ENCODE assay signal across 9 mouse cellular contexts in genomic region chr8:118283600-118284111, GRCm38 (mm10). TPM values are rescaled to one million over a fixed set of nuclear protein-coding genes. Genes with fewer than 3 reads are reported as not detected.
DNase-seq lines count a peak whose midpoint lies in the region; ATAC-seq and TF ChIP-seq lines count a peak whose summit lies in the region.
"Had no signal": no experiment of that assay in that cellular context is flagged by ENCODE, and none has a peak within 500 bp of the region (broad histone marks: within the 10 kb centered on the region; RNA-seq: fewer than 3 reads in every experiment).

TSS of gene Cdh13 (plus strand) at chr8:118283733.

- peak; percentile 53 for ATAC-seq in forebrain, embryonic 12.5 days (ENCODE audit: low FRiP score)
- no peak for ATAC-seq in heart, embryonic 13.5 days (ENCODE audit: extremely low read depth, insufficient number of reproducible peaks, low FRiP score, low TSS enrichment)
- peak; percentile 11; the same call in 1 of the 2 replicates for ATAC-seq in stomach, embryonic 16.5 days (ENCODE audit: insufficient read depth, low FRiP score)

- no peak within 1 kb of the TSS for H3K27ac ChIP-seq in ES-E14 (ENCODE audit: insufficient read depth, low read depth, low read length, poor library complexity, severe bottlenecking)
- 0 out of 2 replicates have a peak within 1 kb of the TSS, but pooled peaks have one; percentile 46 for H3K27ac ChIP-seq in forebrain, embryonic 12.5 days
- peak within 1 kb of the TSS; percentile 91 for H3K27ac ChIP-seq in heart, embryonic 13.5 days (replicated peaks)
- H3K27ac ChIP-seq in stomach, embryonic 16.5 days (ENCODE audit: low read length): peak within 1 kb of the TSS; percentile 69; the same call in 1 of the 2 replicates

- no peak for TF ChIP-seq CTCF in brain, embryonic 14.5 days (IDR thresholded peaks at IDR 0.05; ENCODE audit: borderline replicate concordance, extremely low read depth, insufficient read depth, insufficient read length)

- H3K4me2 ChIP-seq in forebrain, embryonic 12.5 days: peak within 1 kb of the TSS; percentile 96
- H3K4me2 ChIP-seq in heart, embryonic 13.5 days: peak within 1 kb of the TSS; percentile 89
- peak within 1 kb of the TSS; percentile 88 for H3K4me2 ChIP-seq in stomach, embryonic 16.5 days (ENCODE audit: low read depth, low read length)

- no peaks in the 10 kb centered on the region for H3K9me3 ChIP-seq in ES-E14 (ENCODE audit: control insufficient read depth, insufficient read depth, low read depth, low read length)
- H3K9me3 ChIP-seq in forebrain, embryonic 12.5 days: no peaks in the 10 kb centered on the region
- no peaks in the 10 kb centered on the region for H3K9me3 ChIP-seq in heart, embryonic 13.5 days
- H3K9me3 ChIP-seq in stomach, embryonic 16.5 days (replicated peaks; ENCODE audit: control insufficient read depth, low read length): no peaks in the 10 kb centered on the region

- H3K4me1 ChIP-seq in ES-E14 (ENCODE audit: control insufficient read depth in 2 of 2, insufficient read depth in 2 of 2, low read length in 2 of 2, poor library complexity in 1 of 2): peaks cover 0 to 20% of the 10 kb centered on the region in 2 experiments; a peak in 2 of 4 replicates
- peaks cover 14% of the 10 kb centered on the region for H3K4me1 ChIP-seq in forebrain, embryonic 12.5 days
- H3K4me1 ChIP-seq in heart, embryonic 13.5 days: peaks cover 56% of the 10 kb centered on the region
- 0 out of 2 replicates have a peak, but pooled peaks cover 7% of the 10 kb centered on the region for H3K4me1 ChIP-seq in stomach, embryonic 16.5 days (ENCODE audit: control insufficient read depth, insufficient read depth, low read length)

- H3K4me3 ChIP-seq in ES-E14 (ENCODE audit: insufficient read depth in 1 of 2, low read depth in 1 of 2, low read length in 2 of 2, poor library complexity in 1 of 2, severe bottlenecking in 1 of 2): peak within 1 kb of the TSS; percentile 53 to 65
- H3K4me3 ChIP-seq in forebrain, embryonic 12.5 days (replicated peaks): peak within 1 kb of the TSS; percentile 52
- peak within 1 kb of the TSS; percentile 75 for H3K4me3 ChIP-seq in heart, embryonic 13.5 days
- peak within 1 kb of the TSS; percentile 57 for H3K4me3 ChIP-seq in stomach, embryonic 16.5 days (replicated peaks; ENCODE audit: low read length)
- H3K4me3 ChIP-seq: erythroblast, embryonic 14.5 days had no signal

- TF ChIP-seq POLR2A in brain, embryonic 14.5 days (IDR thresholded peaks at IDR 0.05; ENCODE audit: borderline replicate concordance, extremely low read depth, insufficient read depth, insufficient read length, poor library complexity, severe bottlenecking): peak; percentile 22; the same call in 1 of the 2 replicates

- H3K27me3 ChIP-seq in forebrain, embryonic 12.5 days: peaks cover 44% of the 10 kb centered on the region
- H3K27me3 ChIP-seq in heart, embryonic 13.5 days (replicated peaks): peaks cover 3% of the 10 kb centered on the region
- peaks cover 14% of the 10 kb centered on the region; the same call in 1 of the 2 replicates for H3K27me3 ChIP-seq in stomach, embryonic 16.5 days (ENCODE audit: control insufficient read depth, insufficient read depth, low read length)

- in situ Hi-C loops in ES-E14 (cut with MboI; ENCODE audit: low sequenced_read_pairs in 2 of 2, unreplicated experiment in 2 of 2): no loop called here

- no peaks in the 10 kb centered on the region for H3K36me3 ChIP-seq in ES-E14 (ENCODE audit: control insufficient read depth, insufficient read depth, low read length, poor library complexity, severe bottlenecking)
- no peaks in the 10 kb centered on the region for H3K36me3 ChIP-seq in forebrain, embryonic 12.5 days (replicated peaks)
- H3K36me3 ChIP-seq in heart, embryonic 13.5 days: no peaks in the 10 kb centered on the region
- H3K36me3 ChIP-seq in stomach, embryonic 16.5 days (ENCODE audit: control insufficient read depth, insufficient read depth, low read length): no peaks in the 10 kb centered on the region

- DNase-seq in ES-E14 (ENCODE audit: low read depth, low spot score): peak; percentile 16
- DNase-seq in brain, embryonic 14.5 days (ENCODE audit: low read depth): peak; percentile 91
- peak; percentile 70 to 76 for DNase-seq in layer of hippocampus, postnatal 14 days (ENCODE audit: low spot score in 2 of 2)
- DNase-seq in mesoderm, embryonic 11.5 days (ENCODE audit: low read depth, low spot score): peak; percentile 74
- DNase-seq in thymus, postnatal 14 days: no peak

- under 1% methylated on average over 33 of the region's 33 CpGs for WGBS in forebrain, embryonic 12.5 days
- WGBS in heart, embryonic 13.5 days: under 1% methylated on average over 33 of the region's 33 CpGs
- WGBS in stomach, embryonic 16.5 days: under 1% methylated on average over 33 of the region's 33 CpGs

- peak within 1 kb of the TSS; percentile 29; the same call in 1 of the 2 replicates for H3K9ac ChIP-seq in ES-E14 (ENCODE audit: insufficient read depth, low read depth, low read length, poor library complexity, severe bottlenecking)
- peak within 1 kb of the TSS; percentile 67 for H3K9ac ChIP-seq in forebrain, embryonic 12.5 days
- peak within 1 kb of the TSS; percentile 93 for H3K9ac ChIP-seq in heart, embryonic 13.5 days
- peak within 1 kb of the TSS; percentile 82 for H3K9ac ChIP-seq in stomach, embryonic 16.5 days (ENCODE audit: low read length)

TF ChIP-seq in ES-E14, 5 proteins besides CTCF, POLR2A, EP300 and RAD21:
- no peak for TF ChIP-seq HCFC1 (IDR thresholded peaks at IDR 0.05; ENCODE audit: borderline replicate concordance, insufficient read depth, low read length)
- TF ChIP-seq MAFK (IDR thresholded peaks at IDR 0.05; ENCODE audit: insufficient read depth, low read depth, low read length): no peak
- no peak for TF ChIP-seq ZNF384 (IDR thresholded peaks at IDR 0.05; ENCODE audit: low read depth, low read length)
- TF ChIP-seq ZC3H11A (IDR thresholded peaks at IDR 0.05; ENCODE audit: borderline replicate concordance, low read depth, low read length): no peak
- TF ChIP-seq CHD2 (IDR thresholded peaks at IDR 0.05; ENCODE audit: low read depth, low read length): no peak

RNA-seq across cellular contexts. Expression of gene Cdh13, which starts in this region (rescaled TPM):
- total RNA-seq in ES-E14 (2012; rRNA removed): 1.3 and 1.8 TPM in 2 replicates
- 34.4 and 58.5 TPM in 2 replicates for polyA plus RNA-seq in brain, embryonic 14.5 days (2012; rRNA removed)
- polyA plus RNA-seq in forebrain, embryonic 12.5 days (2016; fragmentation: Nextera tagmentation; extraction: Ambion mirVana): 9.4 and 10.8 TPM in 2 replicates
- polyA plus RNA-seq in heart, embryonic 13.5 days (2015; fragmentation: Nextera tagmentation; extraction: Ambion mirVana): 50.0 and 52.0 TPM in 2 replicates
- 10 to 100 TPM; 56.4 to 66.1 TPM for total RNA-seq in layer of hippocampus, postnatal 14 days (2021)
- 19.9 and 20.4 TPM in 2 replicates for polyA plus RNA-seq in stomach, embryonic 16.5 days (2015; fragmentation: Nextera tagmentation; extraction: Ambion mirVana)
- polyA plus RNA-seq: erythroblast, embryonic 14.5 days had no signal

Comparison
In these comparisons a context has a peak if more than half of its experiments do, and no peak if none do; other contexts are left out.
1. RNA of gene Cdh13 (total RNA-seq): 56.4 to 66.1 TPM in layer of hippocampus, postnatal 14 days; 1.3 to 1.8 TPM in ES-E14; every median in the first group is over 10 times any median in the second.
2. H3K9ac ChIP-seq: peak in every context shown above with its lines; median percentile 93 in heart, embryonic 13.5 days; 82 in stomach, embryonic 16.5 days; 67 in forebrain, embryonic 12.5 days; 29 in ES-E14.
3. Peak in every context shown above with its lines, with median percentiles within 50 percentile points of each other: H3K4me3 ChIP-seq and H3K4me2 ChIP-seq.